Mouse (Mus musculus) thymus, postnatal 25 days (tissue): ENCODE results near the gene Slc25a51.

Experiments
- DNase-seq: peaks from one replicate; pipeline ENCODE4 v3.0.0; 2022

Gene Slc25a51

GRCm38 (mm10) chr4:45408427-45409132 lies at the start of gene Slc25a51:
Gene Slc25a51 (minus strand): TSS chr4:45408766.
- DNase-seq: peak; percentile 87

DNA sequence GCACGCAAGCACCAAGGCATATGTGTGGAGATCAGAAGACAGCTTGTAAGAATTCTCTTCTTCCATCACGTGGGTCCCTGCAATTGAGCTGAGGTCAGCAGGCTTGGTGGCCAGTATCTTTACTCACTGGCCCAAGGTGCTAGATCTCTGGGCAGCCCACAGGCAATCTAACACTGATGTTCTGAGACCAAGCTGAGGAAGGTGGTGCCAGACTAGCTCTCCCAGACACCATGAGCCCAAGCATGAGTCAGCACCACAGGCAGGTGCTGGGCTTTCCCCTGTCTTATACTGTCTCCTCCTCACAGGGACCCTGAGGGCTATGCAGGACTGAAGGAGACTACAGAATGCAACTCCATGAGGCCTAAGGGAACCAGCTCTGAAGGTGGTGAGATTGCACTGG lies 49.0 kb upstream of the Slc25a51 start:
- DNase-seq: no peak

DNA sequence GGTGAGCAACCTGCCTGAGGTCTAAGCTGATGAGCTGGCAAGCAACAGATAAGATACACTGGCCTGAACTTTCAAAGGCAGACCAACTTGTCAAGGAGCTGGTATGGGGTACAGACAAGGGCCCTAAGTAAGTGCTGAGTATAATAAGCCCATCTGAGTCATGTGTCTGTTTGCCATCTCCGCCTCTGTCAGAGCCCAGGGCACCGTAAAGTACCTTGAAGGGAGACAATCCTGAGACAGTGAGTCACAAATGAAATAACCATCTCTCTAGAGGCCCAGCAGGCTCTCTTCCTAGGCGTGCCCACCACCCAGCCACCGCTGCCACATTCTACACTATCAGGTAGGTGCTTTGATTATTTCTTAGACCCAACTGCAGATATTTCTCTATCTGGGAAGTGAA lies 46.4 kb upstream of the Slc25a51 start:
- DNase-seq: no peak

- no peak for DNase-seq
Measured at GRCm38 (mm10) chr4:45453271-45453851, 44.8 kb upstream of the Slc25a51 start.

DNA sequence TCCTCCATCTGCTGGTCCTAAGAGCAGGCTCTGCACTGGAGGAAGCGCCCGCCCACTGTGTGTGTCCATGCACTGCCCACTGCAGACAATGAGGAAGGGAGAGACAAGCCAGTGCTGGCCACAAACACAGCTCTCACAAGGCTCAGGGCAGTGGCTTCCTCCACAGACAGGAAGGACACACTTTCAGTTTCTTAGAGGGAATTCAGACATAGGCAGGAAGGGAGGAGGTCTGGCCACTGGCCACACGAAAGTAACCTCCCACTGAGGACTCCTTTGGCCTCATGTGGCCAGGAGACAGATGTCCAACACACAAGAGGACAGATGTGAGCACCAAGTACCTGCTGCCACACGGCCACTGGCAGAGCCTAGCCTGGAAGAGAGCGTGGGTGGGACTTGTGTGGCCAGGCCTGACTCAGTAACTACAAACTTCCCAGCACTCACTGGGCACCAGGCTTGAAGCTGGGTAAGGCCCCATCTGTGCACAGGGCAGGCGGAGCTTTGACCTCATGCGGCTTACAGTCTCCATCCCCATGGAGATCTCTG lies 44.1 kb upstream of the Slc25a51 start:
- DNase-seq: no peak

GRCm38 (mm10) chr4:45449012-45449411 lies 40.4 kb upstream of the Slc25a51 start:
- DNase-seq: no peak

DNA sequence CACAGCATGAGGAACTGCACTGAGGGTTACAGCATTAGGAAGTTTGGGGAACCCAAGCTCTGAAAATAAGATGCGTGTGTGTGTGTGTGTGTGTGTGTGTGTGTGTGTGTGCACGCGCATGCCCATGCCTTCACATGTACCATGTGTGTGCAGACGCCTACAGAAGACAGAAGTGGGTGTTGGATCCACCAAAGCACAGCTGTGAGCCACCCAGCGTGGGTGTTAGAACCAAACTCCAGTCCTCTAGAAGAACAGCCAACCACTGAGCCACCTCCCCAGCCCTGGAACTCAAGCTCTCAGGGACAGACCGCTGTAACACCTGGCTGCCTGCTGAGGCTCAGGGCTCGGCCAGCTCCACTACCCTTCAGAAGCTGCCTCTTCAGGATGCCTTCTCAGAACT lies 39.9 kb upstream of the Slc25a51 start:
- DNase-seq: no peak

DNA sequence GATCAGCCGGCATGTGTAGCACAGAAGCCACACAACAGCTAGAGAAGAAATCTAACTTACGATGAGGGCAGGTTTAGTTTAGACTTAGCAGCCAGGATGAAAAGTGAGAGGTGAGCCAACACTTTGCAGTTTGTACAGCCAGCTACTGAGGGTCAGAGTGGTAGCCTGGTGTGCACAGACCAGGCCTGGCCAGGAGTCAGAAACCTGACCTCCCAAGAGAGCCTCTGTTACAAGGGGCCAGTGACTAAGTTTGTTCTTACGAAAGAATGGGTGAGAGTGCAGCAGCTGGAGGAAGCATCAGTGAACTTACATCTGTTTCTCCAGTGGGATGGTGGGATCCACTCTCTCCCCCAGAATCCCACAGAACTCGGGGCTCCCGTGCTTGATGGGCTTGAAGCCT lies 38.6 kb upstream of the Slc25a51 start:
- no peak for DNase-seq

DNA sequence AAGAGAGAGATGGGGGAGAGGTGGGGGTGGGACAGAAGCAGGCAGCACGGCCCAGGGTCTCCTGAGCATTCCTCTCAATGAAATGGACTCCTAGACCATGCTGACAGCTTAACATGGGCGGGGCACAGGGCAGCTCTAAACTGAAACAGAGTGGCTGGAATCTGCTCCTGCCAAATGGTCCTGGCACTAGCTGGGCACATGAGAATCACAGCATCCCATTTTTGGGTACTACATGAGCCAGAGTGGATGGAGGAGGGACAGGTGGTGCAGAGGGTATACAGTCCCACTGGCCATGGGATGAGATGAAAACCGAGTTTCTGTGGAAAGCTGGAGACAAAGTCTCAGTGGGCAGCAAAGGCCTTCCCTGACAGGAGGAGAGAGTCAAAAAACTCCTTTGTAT lies 36.7 kb upstream of the Slc25a51 start:
- no peak for DNase-seq

- no peak for DNase-seq
Measured at GRCm38 (mm10) chr4:45444813-45445212, 36.2 kb upstream of the Slc25a51 start.

DNA sequence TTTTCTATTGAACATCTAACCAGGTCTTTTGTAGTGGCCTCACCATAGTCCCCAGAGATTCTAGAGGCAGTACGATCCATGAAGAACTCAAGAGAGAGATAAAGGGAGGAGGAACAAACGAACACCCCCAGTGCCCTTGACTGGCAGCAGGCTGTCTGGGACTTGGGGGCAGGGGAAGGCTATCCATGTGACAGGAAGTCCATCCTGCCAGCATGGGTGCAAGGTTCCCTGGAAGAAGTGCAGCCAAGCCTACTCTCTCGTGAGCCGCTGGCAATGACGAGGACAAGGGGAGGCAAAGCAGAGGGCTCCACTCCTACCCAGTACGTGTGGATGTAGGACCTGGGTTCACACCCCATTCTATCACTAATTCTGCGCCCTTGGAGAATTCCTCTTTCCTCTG lies 35.1 kb upstream of the Slc25a51 start:
- no peak for DNase-seq

- no peak for DNase-seq
Measured at GRCm38 (mm10) chr4:45442237-45442636, 33.7 kb upstream of the Slc25a51 start.

DNA sequence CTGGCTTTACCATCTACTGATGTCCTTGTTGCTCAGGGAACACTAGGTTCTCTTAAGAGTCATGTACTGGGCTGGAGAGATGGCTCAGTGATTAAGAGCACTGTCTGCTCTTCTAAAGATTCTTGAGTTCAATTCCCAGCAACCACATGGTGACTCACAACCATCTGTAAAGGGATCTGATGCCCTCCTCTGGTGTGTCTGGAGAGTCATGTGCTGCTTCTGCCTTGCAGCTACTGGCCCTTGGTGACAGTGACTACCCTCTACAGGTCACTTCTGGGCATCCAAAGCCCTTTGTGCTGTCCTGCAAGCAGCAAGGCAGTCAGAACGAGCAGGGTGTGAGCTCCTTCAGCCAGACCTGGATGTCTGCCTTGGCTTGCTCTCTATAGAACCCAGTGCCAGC lies 33.2 kb upstream of the Slc25a51 start:
- no peak for DNase-seq

- no peak for DNase-seq
Measured at GRCm38 (mm10) chr4:45439281-45439680, 30.7 kb upstream of the Slc25a51 start.

- no peak for DNase-seq
Measured at GRCm38 (mm10) chr4:45437010-45437409, 28.4 kb upstream of the Slc25a51 start.

DNA sequence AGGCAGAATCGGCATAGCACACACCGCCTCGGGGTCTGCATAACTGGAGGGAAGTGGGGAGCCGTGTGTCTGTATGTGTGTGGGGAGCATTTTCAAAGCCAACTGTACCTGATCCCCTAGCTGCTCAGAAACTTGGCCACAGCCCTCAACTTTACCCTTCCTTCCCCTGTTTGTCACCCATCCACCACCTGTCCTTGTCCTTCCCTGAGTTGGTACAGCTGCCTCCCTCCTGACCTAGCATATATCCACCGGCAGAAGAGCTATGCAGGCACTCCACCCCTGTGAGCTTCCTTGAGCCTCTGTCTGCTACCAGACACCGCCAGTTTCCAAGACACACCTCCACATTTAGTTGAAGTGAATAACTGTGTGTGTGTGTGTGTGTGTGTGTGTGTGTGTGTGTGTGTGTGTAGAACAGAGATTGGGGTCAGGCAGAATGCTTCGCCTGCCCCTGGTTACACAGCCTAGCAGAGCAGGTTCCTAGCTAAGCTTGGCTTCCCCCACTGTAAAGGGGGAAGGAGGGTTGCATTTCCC lies 27.9 kb upstream of the Slc25a51 start:
- no peak for DNase-seq

DNA sequence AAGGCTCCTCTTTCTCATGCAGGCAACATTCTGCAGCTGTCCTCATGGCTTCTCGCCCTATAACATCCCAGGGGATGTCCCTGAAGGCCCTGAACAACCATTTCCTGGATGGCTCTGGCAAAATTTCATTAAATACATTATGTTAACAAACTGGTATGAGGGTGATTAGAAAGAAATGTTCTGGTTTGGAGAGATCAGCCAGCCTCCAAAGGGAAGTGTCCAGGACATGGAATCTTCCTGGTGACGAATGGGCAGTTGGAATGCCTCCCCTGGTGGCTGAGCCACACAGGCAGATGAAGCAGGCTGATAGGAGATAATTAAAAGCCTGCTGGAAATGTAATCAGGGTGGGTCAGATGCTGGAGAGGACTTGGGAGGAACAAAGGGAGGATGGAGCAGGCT lies 27.3 kb upstream of the Slc25a51 start:
- no peak for DNase-seq

- no peak for DNase-seq
Measured at GRCm38 (mm10) chr4:45434681-45435080, 26.1 kb upstream of the Slc25a51 start.

- DNase-seq: no peak
Measured at GRCm38 (mm10) chr4:45434071-45434470, 25.5 kb upstream of the Slc25a51 start.

- no peak for DNase-seq
Measured at GRCm38 (mm10) chr4:45431806-45432205, 23.2 kb upstream of the Slc25a51 start.

- DNase-seq: no peak
Measured at GRCm38 (mm10) chr4:45431316-45431715, 22.8 kb upstream of the Slc25a51 start.

- DNase-seq: no peak
Measured at GRCm38 (mm10) chr4:45429451-45429850, 20.9 kb upstream of the Slc25a51 start.

GRCm38 (mm10) chr4:45426724-45427457 lies 18.3 kb upstream of the Slc25a51 start:
- peak; percentile 42 for DNase-seq

- DNase-seq: no peak
Measured at GRCm38 (mm10) chr4:45423406-45423805, 14.8 kb upstream of the Slc25a51 start.
